Mouse (Mus musculus) midbrain, embryonic 12.5 days (tissue): Measurements from ENCODE around the gene Il1b. TPM values are rescaled to one million over a fixed set of nuclear protein-coding genes. Genes with fewer than 3 reads are reported as not detected.

Experiments used
- ATAC-seq: fragments of 200-750 bp; cut with Nextera tagmentation; 2 replicates; pipeline ENCODE4 v1.8.0; 2017; ENCODE audit warnings: low read depth, moderate TSS enrichment, moderate library complexity; ENCODE audit not compliant: low FRiP score
- H3K27ac ChIP-seq: fragments of 300-500 bp; sonication (generic); replicated peaks from 2 replicates; pipeline ENCODE4 v1.5.1; 2016; ENCODE audit warnings: mild to moderate bottlenecking
- H3K27me3 ChIP-seq: fragments of 300-500 bp; sonication (generic); 2 replicates; pipeline ENCODE4 v1.6.1; 2016; ENCODE audit warnings: mild to moderate bottlenecking
- H3K36me3 ChIP-seq: fragments of 300-500 bp; sonication (generic); 2 replicates; pipeline ENCODE4 v1.6.1; 2016
- H3K4me1 ChIP-seq: fragments of 300-500 bp; sonication (generic); 2 replicates; pipeline ENCODE4 v1.6.1; 2016
- H3K4me2 ChIP-seq: fragments of 300-500 bp; sonication (generic); replicated peaks from 2 replicates; pipeline ENCODE4 v1.6.1; 2016; ENCODE audit warnings: mild to moderate bottlenecking, moderate library complexity
- H3K4me3 ChIP-seq: fragments of 300-500 bp; sonication (generic); 2 replicates; pipeline ENCODE4 v1.5.1; 2016; ENCODE audit warnings: mild to moderate bottlenecking
- H3K9ac ChIP-seq: fragments of 300-500 bp; sonication (generic); replicated peaks from 2 replicates; pipeline ENCODE4 v1.6.1; 2016; ENCODE audit warnings: mild to moderate bottlenecking, moderate library complexity
- H3K9me3 ChIP-seq: fragments of 300-500 bp; sonication (generic); 2 replicates; pipeline ENCODE4 v1.6.1; 2016; ENCODE audit warnings: mild to moderate bottlenecking
- WGBS: fragments of 180-500 bp; shearing (Covaris S2); methylation state at CpG from one replicate; pipeline ENCODE4 v1.1.7; 2016; 5-methylcytosine and 5-hydroxymethylcytosine counted together
- polyA plus RNA-seq: library from polyadenylated mRNA; unstranded; fragments of >200 nt; fragmentation: Nextera tagmentation; extraction: Ambion mirVana; gene quantifications from 2 replicates; pipeline ENCODE4 v1.2.1, GENCODE M21; 2016

Gene Il1b
- polyA plus RNA-seq = not detected in 2 replicates

GRCm38 (mm10) chr2:129371039-129371438 lies at the start of gene Il1b:
TSS of gene Il1b (minus strand) at chr2:129371139.
- Histone ChIP-seq H3K9me3 (no peaks in the 10 kb centered on the region), H3K9ac (no peak within 1 kb of the TSS), H3K4me2 (no peak within 1 kb of the TSS), H3K36me3 (no peaks in the 10 kb centered on the region), H3K4me3 (no peak within 1 kb of the TSS), H3K4me1 (no peaks in the 10 kb centered on the region), H3K27me3 (no peaks in the 10 kb centered on the region), H3K27ac (no peak within 1 kb of the TSS)
- 92% methylated on average over 3 of the region's 3 CpGs for WGBS
- no peak for ATAC-seq

GRCm38 (mm10) chr2:129419361-129419880 lies 48.5 kb upstream of the Il1b start:
- Histone ChIP-seq H3K27me3 (no peaks in the 10 kb centered on the region), H3K9ac (no peak overlapping the region), H3K36me3 (no peaks in the 10 kb centered on the region), H3K4me3 (no peak overlapping the region), H3K9me3 (0 out of 2 replicates have a peak, but pooled peaks cover 4% of the 10 kb centered on the region), H3K4me1 (no peaks in the 10 kb centered on the region), H3K4me2 (no peak overlapping the region), H3K27ac (no peak overlapping the region)
- ATAC-seq = no peak
- 87% methylated on average over 3 of the region's 3 CpGs for WGBS

- Histone ChIP-seq H3K4me3 (no peak overlapping the region), H3K4me1 (no peaks in the 10 kb centered on the region), H3K9ac (no peak overlapping the region), H3K27me3 (no peaks in the 10 kb centered on the region), H3K4me2 (no peak overlapping the region), H3K36me3 (no peaks in the 10 kb centered on the region), H3K27ac (no peak overlapping the region), H3K9me3 (no peaks in the 10 kb centered on the region)
- ATAC-seq = no peak
- 80% methylated on average over 3 of the region's 3 CpGs for WGBS
These were observed 43.7 kb upstream of the Il1b start for GRCm38 (mm10) chr2:129414593-129414992.

GRCm38 (mm10) chr2:129413488-129413887 lies 42.5 kb upstream of the Il1b start:
- 74% methylated on average over 6 of the region's 6 CpGs for WGBS
- H3K9ac ChIP-seq = no peak overlapping the region
- no peaks in the 10 kb centered on the region for H3K36me3 ChIP-seq
- no peak overlapping the region for H3K4me2 ChIP-seq
- no peak for ATAC-seq
- H3K27me3 ChIP-seq = no peaks in the 10 kb centered on the region
- no peaks in the 10 kb centered on the region for H3K9me3 ChIP-seq
- no peak overlapping the region for H3K27ac ChIP-seq
- H3K4me3 ChIP-seq = no peak overlapping the region
- H3K4me1 ChIP-seq = no peaks in the 10 kb centered on the region

- H3K4me2 ChIP-seq = no peak overlapping the region
- no peak overlapping the region for H3K9ac ChIP-seq
- no peaks in the 10 kb centered on the region for H3K27me3 ChIP-seq
- 81% methylated on average over 3 of the region's 3 CpGs for WGBS
- no peaks in the 10 kb centered on the region for H3K4me1 ChIP-seq
- no peaks in the 10 kb centered on the region for H3K9me3 ChIP-seq
- H3K4me3 ChIP-seq = no peak overlapping the region
- no peak overlapping the region for H3K27ac ChIP-seq
- H3K36me3 ChIP-seq = no peaks in the 10 kb centered on the region
- no peak for ATAC-seq
These were observed 40.7 kb upstream of the Il1b start for GRCm38 (mm10) chr2:129411651-129412050.

- H3K9ac ChIP-seq = no peak overlapping the region
These were observed 39.4 kb upstream of the Il1b start for GRCm38 (mm10) chr2:129410344-129410743.

GRCm38 (mm10) chr2:129408476-129408875 lies 37.5 kb upstream of the Il1b start:
- Histone ChIP-seq H3K4me3 (no peak overlapping the region), H3K36me3 (no peaks in the 10 kb centered on the region), H3K4me1 (no peaks in the 10 kb centered on the region), H3K4me2 (no peak overlapping the region), H3K27me3 (no peaks in the 10 kb centered on the region), H3K9ac (no peak overlapping the region), H3K9me3 (no peaks in the 10 kb centered on the region), H3K27ac (no peak overlapping the region)
- WGBS = 21% methylated on average over 18 of the region's 18 CpGs
- no peak for ATAC-seq

More at GRCm38 (mm10) chr2:129410344-129410743, 39.4 kb upstream of the Il1b start:
- H3K4me2 ChIP-seq = no peak overlapping the region
- H3K4me3 ChIP-seq = no peak overlapping the region
- H3K4me1 ChIP-seq = no peaks in the 10 kb centered on the region
- no peaks in the 10 kb centered on the region for H3K36me3 ChIP-seq
- H3K27ac ChIP-seq = no peak overlapping the region
- no peak for ATAC-seq
- no peaks in the 10 kb centered on the region for H3K27me3 ChIP-seq
- WGBS = 91% methylated on average over 7 of the region's 7 CpGs
- H3K9me3 ChIP-seq = no peaks in the 10 kb centered on the region

- Histone ChIP-seq H3K9ac (no peak overlapping the region), H3K9me3 (no peaks in the 10 kb centered on the region), H3K36me3 (no peaks in the 10 kb centered on the region), H3K4me1 (no peaks in the 10 kb centered on the region), H3K27ac (no peak overlapping the region), H3K4me3 (no peak overlapping the region), H3K27me3 (no peaks in the 10 kb centered on the region), H3K4me2 (no peak overlapping the region)
- 95% methylated on average over 13 of the region's 13 CpGs for WGBS
- ATAC-seq = no peak
These were observed 36.7 kb upstream of the Il1b start for GRCm38 (mm10) chr2:129407596-129407995.

- Histone ChIP-seq H3K27me3 (no peaks in the 10 kb centered on the region), H3K4me2 (no peak overlapping the region)
- WGBS = 87% methylated on average over 8 of the region's 8 CpGs
These were observed 35.6 kb upstream of the Il1b start for GRCm38 (mm10) chr2:129406508-129406907.

GRCm38 (mm10) chr2:129403786-129404185 lies 32.8 kb upstream of the Il1b start:
- no peak for ATAC-seq
- Histone ChIP-seq H3K27ac (no peak overlapping the region), H3K36me3 (no peaks in the 10 kb centered on the region), H3K9me3 (no peaks in the 10 kb centered on the region), H3K4me1 (no peaks in the 10 kb centered on the region), H3K4me3 (no peak overlapping the region), H3K4me2 (no peak overlapping the region), H3K9ac (no peak overlapping the region), H3K27me3 (no peaks in the 10 kb centered on the region)
- WGBS = 97% methylated on average over 2 of the region's 2 CpGs

More at GRCm38 (mm10) chr2:129406508-129406907, 35.6 kb upstream of the Il1b start:
- Histone ChIP-seq H3K36me3 (no peaks in the 10 kb centered on the region), H3K4me3 (no peak overlapping the region), H3K4me1 (no peaks in the 10 kb centered on the region), H3K27ac (no peak overlapping the region), H3K9me3 (no peaks in the 10 kb centered on the region), H3K9ac (no peak overlapping the region)
- no peak for ATAC-seq

- no peaks in the 10 kb centered on the region for H3K9me3 ChIP-seq
- no peak overlapping the region for H3K9ac ChIP-seq
- 86% methylated on average over 3 of the region's 3 CpGs for WGBS
- no peak for ATAC-seq
- no peaks in the 10 kb centered on the region for H3K27me3 ChIP-seq
- no peaks in the 10 kb centered on the region for H3K36me3 ChIP-seq
- H3K4me3 ChIP-seq = no peak overlapping the region
- no peak overlapping the region for H3K4me2 ChIP-seq
- no peak overlapping the region for H3K27ac ChIP-seq
- H3K4me1 ChIP-seq = no peaks in the 10 kb centered on the region
These were observed 31.4 kb upstream of the Il1b start for GRCm38 (mm10) chr2:129402330-129402729.

- H3K4me2 ChIP-seq = no peak overlapping the region
- no peaks in the 10 kb centered on the region for H3K27me3 ChIP-seq
- no peak for ATAC-seq
- H3K4me1 ChIP-seq = no peaks in the 10 kb centered on the region
- WGBS = 92% methylated on average over 5 of the region's 5 CpGs
- H3K4me3 ChIP-seq = no peak overlapping the region
- H3K36me3 ChIP-seq = no peaks in the 10 kb centered on the region
- H3K9ac ChIP-seq = no peak overlapping the region
- H3K27ac ChIP-seq = no peak overlapping the region
- no peaks in the 10 kb centered on the region for H3K9me3 ChIP-seq
These were observed 30.9 kb upstream of the Il1b start for GRCm38 (mm10) chr2:129401803-129402202.

GRCm38 (mm10) chr2:129398176-129398575 lies 27.2 kb upstream of the Il1b start:
- Histone ChIP-seq H3K27ac (no peak overlapping the region), H3K36me3 (no peaks in the 10 kb centered on the region), H3K27me3 (no peaks in the 10 kb centered on the region), H3K4me1 (no peaks in the 10 kb centered on the region), H3K4me2 (no peak overlapping the region), H3K4me3 (no peak overlapping the region), H3K9ac (no peak overlapping the region), H3K9me3 (no peaks in the 10 kb centered on the region)
- 80% methylated on average over 3 of the region's 3 CpGs for WGBS
- no peak for ATAC-seq
